2 mouse cellular contexts compared by ENCODE assay signal in the genomic region with DNA sequence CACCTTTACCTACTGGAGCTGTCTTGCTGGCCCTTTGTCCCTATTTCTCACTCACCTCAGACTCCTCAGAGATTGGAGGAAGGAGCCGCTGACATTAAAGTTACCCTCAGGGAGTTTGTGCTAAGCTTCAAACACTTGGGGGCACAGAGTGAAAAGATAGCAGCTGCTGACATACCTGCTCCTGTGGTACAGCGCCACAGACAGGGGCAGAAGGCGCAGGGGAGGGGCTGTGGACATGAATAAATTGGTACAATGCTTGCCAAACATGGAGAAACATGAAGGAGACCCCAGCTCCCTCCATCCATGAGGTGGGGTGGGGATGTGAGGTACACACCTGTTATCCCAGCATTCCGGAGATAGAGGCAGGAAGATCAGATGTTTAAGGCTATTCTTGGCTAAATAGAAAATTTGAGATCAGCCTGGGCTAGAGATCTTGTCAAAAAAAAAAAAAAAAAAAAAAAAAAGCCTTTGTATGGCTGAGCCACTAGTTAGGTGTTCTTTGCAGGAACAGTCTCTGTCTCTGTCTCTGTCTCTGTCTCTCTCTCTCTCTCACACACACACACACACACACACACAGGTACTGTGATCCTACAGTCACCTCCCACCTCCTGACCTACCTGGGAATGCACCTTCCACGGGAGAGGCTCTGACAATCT.
A peak's percentile ranks its signal among the peaks of the same experiment; 100 is the strongest.
TF ChIP-seq lines count a peak whose summit lies in the region.

No protein-coding gene starts in this region.

TF ChIP-seq in CH12.LX, 34 proteins besides CTCF, POLR2A, EP300 and RAD21:
- no peak for TF ChIP-seq CHD2 (IDR thresholded peaks at IDR 0.05; ENCODE audit: low read length)
- TF ChIP-seq USF2 (conservative IDR thresholded peaks at IDR 0.05; ENCODE audit: low read depth, low read length) = no peak
- no peak for TF ChIP-seq NRF1 (IDR thresholded peaks at IDR 0.05; ENCODE audit: low read depth, low read length)
- peak; percentile 60 for TF ChIP-seq ZNF384 (IDR thresholded peaks at IDR 0.05; ENCODE audit: low read depth, low read length)

TF ChIP-seq in MEL, 35 proteins besides CTCF, POLR2A, EP300 and RAD21:
- TF ChIP-seq ZMIZ1 (IDR thresholded peaks at IDR 0.05; ENCODE audit: low read depth, low read length) (no peak), GABPA (IDR thresholded peaks at IDR 0.05; ENCODE audit: low read depth, low read length) (no peak), ZNF384 (IDR thresholded peaks at IDR 0.05; ENCODE audit: low read depth, low read length) (peak; percentile 73), JUND (IDR thresholded peaks at IDR 0.05; ENCODE audit: low read depth, low read length) (no peak)
